Mouse (Mus musculus) thymus, adult 2 months (tissue): ENCODE measurements around the gene Eif4e2. TPM values are rescaled to one million over a fixed set of nuclear protein-coding genes. Genes with fewer than 3 reads are reported as not detected.
A peak's percentile ranks its signal among the peaks of the same experiment; 100 is the strongest.

Experiments
- DNase-seq: peaks from one replicate; pipeline ENCODE4 v3.0.0; 2021
- H3K27ac ChIP-seq: fragments of 200-500 bp; 2 replicates; pipeline ENCODE4 v1.5.1; 2012; ENCODE audit warnings: low read length, control low read depth; ENCODE audit not compliant: control insufficient read depth, insufficient read depth
- H3K27me3 ChIP-seq: fragments of 200-500 bp; 2 replicates; pipeline ENCODE4 v1.6.1; 2012; ENCODE audit warnings: mild to moderate bottlenecking, low read length, moderate library complexity, mixed read lengths; ENCODE audit not compliant: control insufficient read depth, insufficient read depth
- H3K36me3 ChIP-seq: fragments of 200-500 bp; 2 replicates; pipeline ENCODE4 v1.6.1; 2012; ENCODE audit warnings: mild to moderate bottlenecking, low read length, moderate library complexity; ENCODE audit not compliant: control insufficient read depth, insufficient read depth
- H3K4me1 ChIP-seq: fragments of 200-500 bp; replicated peaks from 2 replicates; pipeline ENCODE4 v1.6.1; 2012; ENCODE audit warnings: low read length; ENCODE audit not compliant: control insufficient read depth, insufficient read depth
- H3K4me3 ChIP-seq: fragments of 200-500 bp; 2 replicates; pipeline ENCODE4 v1.5.1; 2012; ENCODE audit warnings: mild to moderate bottlenecking, low read length, control low read depth, moderate library complexity; ENCODE audit not compliant: control insufficient read depth, insufficient read depth
- CTCF ChIP-seq: fragments of 200-500 bp; IDR thresholded peaks from 2 replicates; pipeline ENCODE4 v1.5.1; 2012; ENCODE audit warnings: mild to moderate bottlenecking, control low read depth, low read length, moderate library complexity, borderline replicate concordance; ENCODE audit not compliant: control insufficient read depth, poor library complexity, insufficient read depth; ENCODE audit errors: extremely low read depth
- POLR2A ChIP-seq: fragments of 200-500 bp; IDR thresholded peaks from 2 replicates; pipeline ENCODE4 v1.6.1; 2012; ENCODE audit warnings: mild to moderate bottlenecking, low read length, control low read depth, moderate library complexity; ENCODE audit not compliant: control insufficient read depth, poor library complexity, insufficient read depth; ENCODE audit errors: extremely low read depth
- WGBS: fragments of 180-500 bp; shearing (Covaris S2); methylation state at CpG from one replicate; pipeline ENCODE4 v1.1.7; 2018; 5-methylcytosine and 5-hydroxymethylcytosine counted together
- polyA plus RNA-seq: library from polyadenylated mRNA; depleted of rRNA; stranded (reverse); fragments of >200 nt; gene quantifications from 2 replicates; pipeline ENCODE4 v1.2.3, GENCODE M21; 2012

Eif4e2 gene
- polyA plus RNA-seq, 1 experiment: 41.9 TPM

DNA sequence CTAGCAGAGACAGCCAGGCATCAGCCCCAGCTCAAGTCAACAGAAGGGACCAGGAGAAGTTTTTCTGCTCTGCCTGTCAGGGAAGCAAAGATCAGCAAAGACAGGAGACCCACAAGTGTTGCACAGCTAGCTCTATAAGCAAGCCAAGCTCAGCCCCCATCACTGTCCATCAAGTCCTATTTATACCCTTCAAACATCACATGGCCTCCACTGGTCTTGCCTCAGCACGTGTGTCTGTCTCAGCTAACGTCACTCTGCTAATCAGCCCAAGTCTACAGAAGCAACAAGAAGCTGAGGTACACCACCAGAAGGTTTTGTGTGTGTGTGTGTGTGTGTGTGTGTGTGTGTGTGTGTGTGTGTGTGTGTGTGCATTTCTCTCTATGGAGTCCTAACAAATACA lies 12.9 kb upstream of the Eif4e2 start:
- TF ChIP-seq POLR2A: no peak
- TF ChIP-seq CTCF: no peak
- DNase-seq: no peak

DNA sequence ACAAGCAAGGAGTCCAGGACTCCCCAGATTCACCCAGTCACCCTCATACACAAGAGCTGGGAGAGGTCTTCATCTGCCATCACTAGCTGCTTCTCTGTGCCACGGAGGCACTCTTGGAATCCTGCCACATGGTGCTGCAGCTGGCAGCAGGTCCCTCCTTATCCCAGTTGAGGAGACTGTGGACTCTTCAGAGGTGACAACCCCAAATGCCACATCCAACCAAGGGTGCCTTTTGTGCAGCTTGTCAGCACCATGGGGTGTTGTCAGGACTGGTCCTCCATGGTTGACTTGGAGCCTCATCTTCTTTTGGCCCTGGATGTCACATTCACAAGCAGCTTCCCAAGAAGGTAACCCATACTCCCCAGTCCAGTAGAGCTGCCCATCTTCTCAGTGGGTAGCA lies 11.9 kb upstream of the Eif4e2 start:
- Histone ChIP-seq H3K36me3 (no peaks in the 10 kb centered on the region), H3K27ac (no peak overlapping the region), H3K27me3 (no peaks in the 10 kb centered on the region), H3K4me3 (no peak overlapping the region), H3K4me1 (no peaks in the 10 kb centered on the region)
- TF ChIP-seq POLR2A: no peak
- TF ChIP-seq CTCF: no peak
- DNase-seq: no peak
- WGBS: 39% methylated on average over 1 of the region's 1 CpGs

More for the DNA sequence above, 12.9 kb upstream of the Eif4e2 start:
- Histone ChIP-seq H3K4me3 (no peak overlapping the region), H3K36me3 (no peaks in the 10 kb centered on the region), H3K27ac (no peak overlapping the region), H3K4me1 (no peaks in the 10 kb centered on the region), H3K27me3 (no peaks in the 10 kb centered on the region)
- WGBS: 27% methylated on average over 2 of the region's 2 CpGs

DNA sequence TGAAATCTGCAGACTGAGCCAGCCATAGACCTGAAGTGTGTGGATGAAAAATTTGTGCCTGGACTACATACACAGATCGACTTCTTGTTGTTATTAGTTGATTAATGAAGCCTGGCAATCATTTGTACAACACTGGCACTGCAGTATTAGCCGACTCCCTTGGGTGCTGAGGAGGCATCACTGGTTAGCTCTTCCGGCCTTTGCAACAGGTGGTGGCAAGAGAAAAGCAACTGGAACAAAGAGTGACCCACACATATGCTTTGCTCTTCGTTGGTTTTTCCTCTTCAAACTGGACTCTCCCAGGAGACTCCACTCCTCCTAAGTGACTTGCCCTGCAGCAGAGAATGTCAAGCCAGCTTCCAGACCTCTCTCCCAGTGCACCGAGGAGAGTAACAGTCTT lies 9.9 kb upstream of the Eif4e2 start:
- no peak for DNase-seq
- Histone ChIP-seq H3K36me3 (no peaks in the 10 kb centered on the region), H3K27me3 (no peaks in the 10 kb centered on the region), H3K27ac (no peak overlapping the region), H3K4me3 (no peak overlapping the region), H3K4me1 (no peaks in the 10 kb centered on the region)
- WGBS: 84% methylated on average over 5 of the region's 5 CpGs
- TF ChIP-seq CTCF (no peak), POLR2A (no peak)

DNA sequence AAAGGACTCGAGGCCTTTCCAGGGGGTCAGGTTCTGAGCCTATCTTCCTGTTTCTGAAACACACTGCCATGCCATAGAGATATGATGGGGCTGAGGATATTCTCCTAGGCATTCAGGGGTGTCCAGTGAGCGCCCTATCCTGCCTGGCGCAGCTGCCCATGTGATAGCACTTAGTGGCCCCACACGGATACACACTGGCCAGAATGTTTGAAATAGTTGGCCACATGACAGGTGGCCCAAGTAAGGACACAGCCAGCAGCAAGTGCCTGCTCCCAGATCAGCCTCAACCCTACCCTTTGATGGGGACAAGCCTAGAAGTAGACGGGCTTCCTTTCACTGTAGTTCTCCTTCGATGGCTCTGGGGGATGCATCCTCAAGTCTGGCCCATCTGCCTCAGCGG lies 9.2 kb upstream of the Eif4e2 start, which contains the start of gene Chrng:
Chrng (plus strand) TSS at position 193 of the 400 bp plus-strand sequence.
- TF ChIP-seq CTCF (no peak), POLR2A (no peak)
- Histone ChIP-seq H3K4me3 (no peak within 1 kb of the TSS), H3K27me3 (no peaks in the 10 kb centered on the region), H3K4me1 (no peaks in the 10 kb centered on the region), H3K27ac (no peak within 1 kb of the TSS), H3K36me3 (no peaks in the 10 kb centered on the region)
- DNase-seq: no peak
- 88% methylated on average over 7 of the region's 7 CpGs for WGBS

DNA sequence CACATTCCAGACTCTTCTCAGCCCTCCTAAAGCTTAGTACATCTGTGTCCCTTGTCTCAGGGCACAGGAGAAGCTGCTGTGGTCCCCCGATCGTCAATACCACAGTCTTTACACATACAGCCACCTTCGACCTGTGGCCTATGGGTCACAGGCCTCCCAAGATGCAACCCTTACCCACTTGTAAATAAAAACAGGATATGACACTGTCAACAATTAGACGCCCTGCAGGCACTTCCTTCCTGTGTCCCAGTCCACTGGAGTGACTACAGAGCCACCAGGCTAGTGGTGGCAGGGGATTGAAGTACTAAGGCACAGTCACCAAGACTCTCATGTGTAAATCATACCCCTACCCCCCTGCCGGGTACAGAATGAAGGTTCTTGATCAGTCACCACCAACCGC lies 8.7 kb upstream of the Eif4e2 start:
- H3K27ac ChIP-seq: no peak overlapping the region
- TF ChIP-seq CTCF (no peak), POLR2A (no peak)
- H3K36me3 ChIP-seq: no peaks in the 10 kb centered on the region
- 64% methylated on average over 6 of the region's 6 CpGs for WGBS
- H3K4me3 ChIP-seq: no peak overlapping the region
- no peak for DNase-seq
- H3K4me1 ChIP-seq: no peaks in the 10 kb centered on the region
- H3K27me3 ChIP-seq: no peaks in the 10 kb centered on the region

DNA sequence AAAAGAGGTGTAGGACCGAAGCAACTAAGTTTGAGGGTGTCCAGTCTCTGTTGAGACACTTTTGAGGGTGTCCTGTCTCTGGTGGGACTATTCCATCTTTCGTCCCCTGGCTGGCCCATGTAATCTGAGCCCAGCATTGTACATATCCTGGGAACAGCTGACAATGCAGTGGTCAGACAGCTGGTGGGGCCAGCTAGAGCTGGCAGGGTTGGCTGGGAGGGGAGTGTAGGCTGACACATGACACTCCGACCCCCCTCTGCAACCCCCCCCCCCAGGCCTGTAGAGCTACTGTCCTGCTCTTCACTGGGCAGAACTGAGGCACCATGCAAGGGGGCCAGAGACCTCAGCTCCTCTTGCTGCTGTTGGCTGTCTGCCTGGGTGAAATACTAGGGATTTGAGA lies 8.2 kb upstream of the Eif4e2 start:
- WGBS: 68% methylated on average over 3 of the region's 3 CpGs
- TF ChIP-seq CTCF (no peak), POLR2A (no peak)
- Histone ChIP-seq H3K27ac (no peak overlapping the region), H3K36me3 (no peaks in the 10 kb centered on the region), H3K4me3 (no peak overlapping the region), H3K27me3 (no peaks in the 10 kb centered on the region), H3K4me1 (no peaks in the 10 kb centered on the region)
- DNase-seq: no peak

DNA sequence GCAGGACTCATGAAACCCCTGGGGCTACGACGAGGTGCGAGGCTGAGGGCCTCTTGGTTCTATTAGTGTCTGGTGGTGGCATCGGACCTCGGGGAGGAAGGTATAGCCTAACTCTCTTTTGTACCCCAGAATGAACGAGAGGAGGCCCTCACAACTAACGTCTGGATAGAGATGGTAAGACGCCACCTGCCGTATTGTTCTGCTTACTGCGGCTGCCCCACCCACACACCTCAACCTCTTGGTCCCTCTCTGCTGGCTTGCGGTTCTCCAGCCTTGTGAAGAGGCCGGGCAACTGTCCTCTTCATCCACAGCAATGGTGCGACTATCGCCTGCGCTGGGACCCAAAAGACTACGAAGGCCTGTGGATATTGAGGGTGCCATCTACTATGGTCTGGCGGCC lies 7.4 kb upstream of the Eif4e2 start:
- DNase-seq: peak; percentile 15
- TF ChIP-seq POLR2A (no peak), CTCF (no peak)
- Histone ChIP-seq H3K36me3 (no peaks in the 10 kb centered on the region), H3K27ac (no peak overlapping the region), H3K4me3 (no peak overlapping the region), H3K4me1 (no peaks in the 10 kb centered on the region), H3K27me3 (no peaks in the 10 kb centered on the region)
- WGBS: 20% methylated on average over 17 of the region's 17 CpGs
